Mouse (Mus musculus): Measurements from ENCODE around the gene Olfr69. TPM values are rescaled to one million over a fixed set of nuclear protein-coding genes. Genes with fewer than 3 reads are reported as not detected.
"Not testable (repeated sequence)": the region's sequence is repeated elsewhere in the genome, so short reads cannot be mapped to it uniquely, and the experiment has no call there.

Olfr69 gene
- total RNA-seq (2014; rRNA removed) (not detected in 2 replicates), polyA plus RNA-seq (2015; fragmentation: Nextera tagmentation; extraction: Ambion mirVana) (not detected in 2 replicates)

DNA sequence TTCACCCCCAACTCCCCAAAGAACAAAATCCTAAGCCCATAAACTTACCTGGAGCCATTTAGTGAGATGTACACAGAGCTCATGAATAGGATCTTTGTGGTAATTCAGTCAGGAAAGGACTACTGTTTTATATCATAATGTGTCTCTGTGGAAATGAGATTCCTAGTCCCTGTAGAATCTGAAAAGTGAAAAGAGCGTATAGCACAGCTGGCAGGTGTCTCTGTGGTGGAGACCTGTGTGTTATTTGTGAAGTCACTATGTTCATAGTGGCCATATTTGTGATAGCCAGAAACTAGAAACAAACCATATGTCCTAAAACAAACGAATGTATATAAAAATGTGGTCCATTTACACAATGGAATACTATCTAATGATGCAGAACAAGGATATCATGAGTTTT is at the start of gene Olfr69:
Gene Olfr69, minus strand, starts transcription at position 101 of the 400 bp plus-strand sequence.
- no peak within 1 kb of the TSS for H3K9ac ChIP-seq (replicated peaks; ENCODE audit: low read length, poor library complexity, severe bottlenecking)
- no peak within 1 kb of the TSS for H3K27ac ChIP-seq (ENCODE audit: low read depth, low read length)
- no peaks in the 10 kb centered on the region for H3K36me3 ChIP-seq (ENCODE audit: insufficient read depth, low read length)
- WGBS, result 74% methylated on average over 2 of the region's 2 CpGs
- no peaks in the 10 kb centered on the region for H3K27me3 ChIP-seq (ENCODE audit: insufficient read depth, low read length)
- DNase-seq (ENCODE audit: low spot score) (no peak), ATAC-seq (ENCODE audit: low FRiP score) (no peak)
- no peaks in the 10 kb centered on the region for H3K9me3 ChIP-seq (ENCODE audit: low read length)
- H3K4me2 ChIP-seq (ENCODE audit: low read depth, low read length, poor library complexity, severe bottlenecking), result no peak within 1 kb of the TSS
- no peaks in the 10 kb centered on the region for H3K4me1 ChIP-seq (ENCODE audit: insufficient read depth, low read length)
- no peak for TF ChIP-seq CTCF (IDR thresholded peaks at IDR 0.05)
- H3K4me3 ChIP-seq (ENCODE audit: low read depth, low read length), result no peak within 1 kb of the TSS

DNA sequence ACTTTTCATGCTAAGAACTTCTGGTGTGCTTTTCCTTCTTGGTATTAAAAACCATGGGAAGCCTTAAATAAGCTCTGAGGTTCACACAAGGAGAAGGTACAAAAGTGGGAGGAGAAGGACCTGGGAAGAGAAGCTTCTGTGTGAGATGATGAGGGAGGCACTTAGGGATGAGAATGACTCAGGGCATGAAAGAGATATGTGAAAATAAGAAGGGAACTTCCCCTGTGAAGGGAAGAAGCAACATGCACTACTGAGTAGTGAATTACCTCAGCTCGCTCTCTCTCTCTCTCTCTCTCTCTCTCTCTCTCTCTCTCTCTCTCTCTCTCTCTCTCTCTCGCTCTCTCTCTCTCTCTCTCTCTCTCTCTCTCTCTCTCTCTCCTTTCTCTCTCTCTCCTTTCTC is 43.7 kb upstream of the Olfr69 start:
- H3K4me2 ChIP-seq (ENCODE audit: low read depth, low read length, poor library complexity, severe bottlenecking); H3K4me3 ChIP-seq (ENCODE audit: low read depth, low read length); H3K27ac ChIP-seq (ENCODE audit: low read depth, low read length); H3K27me3 ChIP-seq (ENCODE audit: insufficient read depth, low read length); H3K36me3 ChIP-seq (ENCODE audit: insufficient read depth, low read length); H3K9ac ChIP-seq (replicated peaks; ENCODE audit: low read length, poor library complexity, severe bottlenecking); H3K4me1 ChIP-seq (ENCODE audit: insufficient read depth, low read length); H3K9me3 ChIP-seq (ENCODE audit: low read length); ATAC-seq (ENCODE audit: low FRiP score); DNase-seq (ENCODE audit: low spot score): not testable (repeated sequence)
- 73% methylated on average over 1 of the region's 2 CpGs for WGBS

DNA sequence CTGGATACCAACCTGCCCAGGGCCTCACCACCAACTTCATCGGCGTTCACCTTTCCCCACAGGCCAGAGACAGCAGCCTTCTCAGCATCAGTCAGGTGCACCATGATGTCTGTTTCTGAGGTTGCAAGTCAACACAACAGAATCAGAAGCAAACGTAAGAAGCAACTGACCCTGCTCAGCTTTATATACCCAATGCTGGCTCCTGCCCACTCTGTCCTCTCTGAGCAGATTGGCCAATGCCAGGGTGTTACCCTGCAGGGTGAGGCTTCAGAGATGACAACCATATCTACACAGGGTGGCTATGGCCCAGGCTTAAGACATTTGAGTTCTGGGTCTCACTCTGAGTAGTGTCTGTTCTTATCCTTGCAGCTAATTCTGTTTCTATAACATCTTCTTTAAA is 42.4 kb upstream of the Olfr69 start, which contains the start of gene Hbb-bt:
Gene Hbb-bt, minus strand, starts transcription at position 231 of the 400 bp plus-strand sequence.
- H3K4me1 ChIP-seq (ENCODE audit: insufficient read depth, low read length), result no peaks in the 10 kb centered on the region
- no peak for DNase-seq (ENCODE audit: low spot score)
- no peak for ATAC-seq (ENCODE audit: low FRiP score)
- no peaks in the 10 kb centered on the region for H3K9me3 ChIP-seq (ENCODE audit: low read length)
- no peak within 1 kb of the TSS for H3K4me3 ChIP-seq (ENCODE audit: low read depth, low read length)
- no peak for TF ChIP-seq CTCF (IDR thresholded peaks at IDR 0.05)
- 96% methylated on average over 2 of the region's 3 CpGs for WGBS
- no peak within 1 kb of the TSS for H3K27ac ChIP-seq (ENCODE audit: low read depth, low read length)
- H3K4me2 ChIP-seq (ENCODE audit: low read depth, low read length, poor library complexity, severe bottlenecking), result no peak within 1 kb of the TSS
- H3K9ac ChIP-seq (replicated peaks; ENCODE audit: low read length, poor library complexity, severe bottlenecking), result no peak within 1 kb of the TSS
- no peaks in the 10 kb centered on the region for H3K27me3 ChIP-seq (ENCODE audit: insufficient read depth, low read length)
- no peaks in the 10 kb centered on the region for H3K36me3 ChIP-seq (ENCODE audit: insufficient read depth, low read length)

DNA sequence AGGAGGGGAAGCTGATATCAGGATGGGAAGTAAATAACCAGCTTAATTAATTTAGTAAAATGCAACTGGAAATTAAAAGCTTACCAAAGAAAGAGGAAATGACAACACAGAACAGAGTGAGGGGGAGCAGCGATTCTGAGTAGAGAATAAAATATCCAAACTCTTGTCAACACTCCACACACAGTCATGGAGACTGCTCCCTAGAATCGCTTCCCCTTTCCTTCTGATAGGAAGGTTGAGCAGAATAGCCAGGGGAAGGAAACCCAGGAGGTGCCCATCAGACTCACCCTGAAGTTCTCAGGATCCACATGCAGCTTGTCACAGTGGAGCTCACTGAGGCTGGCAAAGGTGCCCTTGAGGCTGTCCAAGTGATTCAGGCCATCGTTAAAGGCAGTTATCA is 41.8 kb upstream of the Olfr69 start:
- not testable (repeated sequence) for H3K9me3 ChIP-seq (ENCODE audit: low read length); DNase-seq (ENCODE audit: low spot score); H3K9ac ChIP-seq (replicated peaks; ENCODE audit: low read length, poor library complexity, severe bottlenecking); H3K4me3 ChIP-seq (ENCODE audit: low read depth, low read length); ATAC-seq (ENCODE audit: low FRiP score); H3K27ac ChIP-seq (ENCODE audit: low read depth, low read length); H3K27me3 ChIP-seq (ENCODE audit: insufficient read depth, low read length); H3K4me2 ChIP-seq (ENCODE audit: low read depth, low read length, poor library complexity, severe bottlenecking); H3K36me3 ChIP-seq (ENCODE audit: insufficient read depth, low read length); H3K4me1 ChIP-seq (ENCODE audit: insufficient read depth, low read length)
- no CpG with 5 or more reads among the region's 3 CpGs for WGBS

DNA sequence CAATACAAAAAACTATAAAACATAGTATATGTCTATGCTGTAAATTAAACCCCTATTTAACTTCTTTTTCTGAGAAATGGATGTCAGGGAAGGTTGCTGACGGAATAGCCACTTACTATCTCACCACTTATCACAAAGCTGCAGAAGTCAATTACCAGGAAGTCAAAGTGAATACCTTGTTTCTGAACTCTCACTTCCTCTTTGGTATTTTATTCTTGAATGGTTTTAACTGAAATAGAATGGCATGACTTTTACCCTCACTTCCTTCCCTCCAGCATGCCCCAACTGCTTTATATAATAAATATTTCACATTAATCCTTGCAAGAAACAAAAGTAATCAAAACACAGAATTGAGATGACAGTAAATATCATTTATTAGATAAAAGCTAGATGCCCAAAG is 40.8 kb upstream of the Olfr69 start:
- Histone ChIP-seq H3K27me3 (ENCODE audit: insufficient read depth, low read length) (no peaks in the 10 kb centered on the region), H3K9ac (replicated peaks; ENCODE audit: low read length, poor library complexity, severe bottlenecking) (no peak overlapping the region), H3K4me3 (ENCODE audit: low read depth, low read length) (no peak overlapping the region), H3K4me1 (ENCODE audit: insufficient read depth, low read length) (no peaks in the 10 kb centered on the region), H3K36me3 (ENCODE audit: insufficient read depth, low read length) (no peaks in the 10 kb centered on the region), H3K27ac (ENCODE audit: low read depth, low read length) (no peak overlapping the region), H3K4me2 (ENCODE audit: low read depth, low read length, poor library complexity, severe bottlenecking) (no peak overlapping the region), H3K9me3 (ENCODE audit: low read length) (no peaks in the 10 kb centered on the region)
- 52% methylated on average over 1 of the region's 1 CpGs for WGBS
- ATAC-seq (ENCODE audit: low FRiP score), result no peak
- no peak for DNase-seq (ENCODE audit: low spot score)
- TF ChIP-seq CTCF (IDR thresholded peaks at IDR 0.05), result no peak

- no peak for DNase-seq (ENCODE audit: low spot score)
- H3K4me3 ChIP-seq (ENCODE audit: low read depth, low read length), result no peak overlapping the region
- 81% methylated on average over 1 of the region's 1 CpGs for WGBS
- no peak overlapping the region for H3K27ac ChIP-seq (ENCODE audit: low read depth, low read length)
- no peak for TF ChIP-seq CTCF (IDR thresholded peaks at IDR 0.05)
- H3K9me3 ChIP-seq (ENCODE audit: low read length), result no peaks in the 10 kb centered on the region
- no peaks in the 10 kb centered on the region for H3K4me1 ChIP-seq (ENCODE audit: insufficient read depth, low read length)
- no peak overlapping the region for H3K9ac ChIP-seq (replicated peaks; ENCODE audit: low read length, poor library complexity, severe bottlenecking)
- H3K27me3 ChIP-seq (ENCODE audit: insufficient read depth, low read length), result no peaks in the 10 kb centered on the region
- no peak overlapping the region for H3K4me2 ChIP-seq (ENCODE audit: low read depth, low read length, poor library complexity, severe bottlenecking)
- ATAC-seq (ENCODE audit: low FRiP score), result no peak
- no peaks in the 10 kb centered on the region for H3K36me3 ChIP-seq (ENCODE audit: insufficient read depth, low read length)
Measured at GRCm38 (mm10) chr7:103811223-103811845, 39.9 kb upstream of the Olfr69 start.

All from midbrain, postnatal 0 days (tissue).